10 mouse cellular contexts compared by ENCODE assay signal in genomic region chr11:58213673-58214342, GRCm38 (mm10). TPM values are rescaled to one million over a fixed set of nuclear protein-coding genes. Genes with fewer than 3 reads are reported as not detected.
DNase-seq lines count a peak whose midpoint lies in the region; ATAC-seq and TF ChIP-seq lines count a peak whose summit lies in the region.
"Had no signal": no experiment of that assay in that cellular context is flagged by ENCODE, and none has a peak within 500 bp of the region (broad histone marks: within the 10 kb centered on the region; RNA-seq: fewer than 3 reads in every experiment).

No protein-coding gene starts in this region.

- TF ChIP-seq CTCF in testis, adult 2 months (IDR thresholded peaks at IDR 0.05; ENCODE audit: control insufficient read depth, insufficient read depth, insufficient replicate concordance, low read depth, low read length): no peak

- peak overlapping the region; percentile 80; the same call in 1 of the 2 replicates for H3K4me2 ChIP-seq in heart, embryonic 16.5 days (ENCODE audit: low read depth, low read length)
- peak overlapping the region; percentile 81 for H3K4me2 ChIP-seq in liver, embryonic 12.5 days

- no peak for DNase-seq in heart, adult 9 months (ENCODE audit: low spot score in 2 of 2)
- DNase-seq in testis, postnatal 10 days (ENCODE audit: low spot score): no peak
- DNase-seq in embryo, embryonic 11 days: no peak
- no peak for DNase-seq in thymus, adult 18-20 months
- DNase-seq in thymus, postnatal 25 days: no peak

- no peaks in the 10 kb centered on the region for H3K36me3 ChIP-seq in heart, embryonic 16.5 days (ENCODE audit: control insufficient read depth, insufficient read depth)
- no peaks in the 10 kb centered on the region for H3K36me3 ChIP-seq in testis, adult 2 months (ENCODE audit: control insufficient read depth, insufficient read depth, low read length)
- H3K36me3 ChIP-seq in liver, embryonic 12.5 days: no peaks in the 10 kb centered on the region
- H3K36me3 ChIP-seq: forebrain, embryonic 10.5 days; neural tube, embryonic 12.5 days had no signal

- 67% methylated on average over 7 of the region's 7 CpGs for WGBS in heart, embryonic 16.5 days
- 29% methylated on average over 7 of the region's 7 CpGs for WGBS in liver, embryonic 12.5 days (ENCODE audit: insufficient replicate concordance)

- no peak for TF ChIP-seq POLR2A in testis, adult 2 months (IDR thresholded peaks at IDR 0.05; ENCODE audit: control insufficient read depth, low read depth, low read length)

- no peak overlapping the region for H3K9ac ChIP-seq in heart, embryonic 16.5 days (ENCODE audit: low read length)
- H3K9ac ChIP-seq in liver, embryonic 12.5 days: peak overlapping the region; percentile 82

- H3K9me3 ChIP-seq in heart, embryonic 16.5 days (replicated peaks; ENCODE audit: control insufficient read depth, low read length): no peaks in the 10 kb centered on the region
- no peaks in the 10 kb centered on the region for H3K9me3 ChIP-seq in liver, embryonic 12.5 days (replicated peaks)
- H3K9me3 ChIP-seq: forebrain, embryonic 10.5 days; neural tube, embryonic 12.5 days had no signal

- no peak overlapping the region for H3K4me3 ChIP-seq in heart, embryonic 16.5 days (ENCODE audit: low read length)
- peak overlapping the region; percentile 55 for H3K4me3 ChIP-seq in testis, adult 2 months (ENCODE audit: control insufficient read depth, low read depth, low read length)
- H3K4me3 ChIP-seq in liver, embryonic 12.5 days: peak overlapping the region; percentile 75

- no peak overlapping the region for H3K27ac ChIP-seq in heart, embryonic 16.5 days (ENCODE audit: low read length)
- H3K27ac ChIP-seq in testis, adult 2 months (ENCODE audit: control insufficient read depth, insufficient read depth, low read depth, low read length): no peak overlapping the region
- peak overlapping the region; percentile 88 for H3K27ac ChIP-seq in liver, embryonic 12.5 days
- H3K27ac ChIP-seq: neural tube, embryonic 12.5 days had no signal

- H3K4me1 ChIP-seq in heart, embryonic 16.5 days (ENCODE audit: control insufficient read depth, insufficient read depth, low read length): peaks cover 22% of the 10 kb centered on the region
- peaks cover 3% of the 10 kb centered on the region for H3K4me1 ChIP-seq in testis, adult 2 months (ENCODE audit: control insufficient read depth, insufficient read depth, low read length)
- peaks cover 70% of the 10 kb centered on the region for H3K4me1 ChIP-seq in liver, embryonic 12.5 days

- no peaks in the 10 kb centered on the region for H3K27me3 ChIP-seq in heart, embryonic 16.5 days (ENCODE audit: control insufficient read depth, insufficient read depth, low read length)
- H3K27me3 ChIP-seq in testis, adult 2 months (ENCODE audit: control insufficient read depth, insufficient read depth, low read length): no peaks in the 10 kb centered on the region
- no peaks in the 10 kb centered on the region for H3K27me3 ChIP-seq in liver, embryonic 12.5 days (replicated peaks)
- H3K27me3 ChIP-seq: neural tube, embryonic 12.5 days had no signal

- ATAC-seq in heart, embryonic 16.5 days (replicated peaks; ENCODE audit: extremely low read depth, insufficient read depth, low FRiP score): no peak
- 0 out of 2 replicates have a peak, but pooled peaks have one; percentile 22 for ATAC-seq in liver, embryonic 12.5 days

RNA-seq across cellular contexts. Expression of gene Irgm2, which starts 14.4 kb away (rescaled TPM):
- polyA plus RNA-seq in heart, embryonic 16.5 days (2015; fragmentation: Nextera tagmentation; extraction: Ambion mirVana): 4.2 and 6.4 TPM in 2 replicates
- 0.48 and 0.79 TPM in 2 replicates for polyA plus RNA-seq in testis, adult 2 months (2012; rRNA removed)
- 2.9 and 3.0 TPM in 2 replicates for polyA plus RNA-seq in liver, embryonic 12.5 days (2016; fragmentation: Nextera tagmentation; extraction: Ambion mirVana)

RNA-seq across cellular contexts. Expression of gene Igtp, which starts 14.5 kb away (rescaled TPM):
- polyA plus RNA-seq in heart, embryonic 16.5 days (2015; fragmentation: Nextera tagmentation; extraction: Ambion mirVana): 8.2 and 12.3 TPM in 2 replicates
- 0.59 and 0.61 TPM in 2 replicates for polyA plus RNA-seq in testis, adult 2 months (2012; rRNA removed)
- 6.3 and 6.4 TPM in 2 replicates for polyA plus RNA-seq in liver, embryonic 12.5 days (2016; fragmentation: Nextera tagmentation; extraction: Ambion mirVana)

RNA-seq across cellular contexts. Expression of gene Mrpl22, which starts 42.3 kb away (rescaled TPM):
- 112 TPM in 2 replicates for polyA plus RNA-seq in heart, embryonic 16.5 days (2015; fragmentation: Nextera tagmentation; extraction: Ambion mirVana)
- polyA plus RNA-seq in testis, adult 2 months (2012; rRNA removed): 39.4 and 43.3 TPM in 2 replicates
- 129 and 137 TPM in 2 replicates for polyA plus RNA-seq in liver, embryonic 12.5 days (2016; fragmentation: Nextera tagmentation; extraction: Ambion mirVana)

RNA-seq across cellular contexts. Expression of gene Gemin5, which starts 45.5 kb away (rescaled TPM):
- 11.5 and 12.4 TPM in 2 replicates for polyA plus RNA-seq in heart, embryonic 16.5 days (2015; fragmentation: Nextera tagmentation; extraction: Ambion mirVana)
- 27.8 and 36.4 TPM in 2 replicates for polyA plus RNA-seq in testis, adult 2 months (2012; rRNA removed)
- polyA plus RNA-seq in liver, embryonic 12.5 days (2016; fragmentation: Nextera tagmentation; extraction: Ambion mirVana): 25.4 and 26.0 TPM in 2 replicates
